Mouse (Mus musculus) gastrocnemius, postnatal 14 days (tissue): ENCODE results near the gene Gnaq. TPM values are rescaled to one million over a fixed set of nuclear protein-coding genes. Genes with fewer than 3 reads are reported as not detected.

Experiments
- DNase-seq: peaks from one replicate; pipeline ENCODE4 v3.0.0; 2021; ENCODE audit warnings: mixed read lengths
- intact Hi-C: fragments of 180-260 bp; cut with DNase I; formaldehyde crosslinking; loops from one replicate; pipeline ENCODE4 v1.15.1; 2025; ENCODE audit warnings: low total_unique reads
- microRNA-seq, 2 experiments: library from miRNA; unstranded; fragments of <30 nt; microRNA quantifications; one replicate each; pipeline ENCODE4 v1.2.0; 2021
- total RNA-seq, 2 experiments: library from RNA; stranded (reverse); gene quantifications; 2 replicates each; pipeline ENCODE4 v1.2.3; 2021

Gnaq gene
- total RNA-seq, 2 experiments from 2014 or later, result 15.8 to 20.3 TPM

DNA sequence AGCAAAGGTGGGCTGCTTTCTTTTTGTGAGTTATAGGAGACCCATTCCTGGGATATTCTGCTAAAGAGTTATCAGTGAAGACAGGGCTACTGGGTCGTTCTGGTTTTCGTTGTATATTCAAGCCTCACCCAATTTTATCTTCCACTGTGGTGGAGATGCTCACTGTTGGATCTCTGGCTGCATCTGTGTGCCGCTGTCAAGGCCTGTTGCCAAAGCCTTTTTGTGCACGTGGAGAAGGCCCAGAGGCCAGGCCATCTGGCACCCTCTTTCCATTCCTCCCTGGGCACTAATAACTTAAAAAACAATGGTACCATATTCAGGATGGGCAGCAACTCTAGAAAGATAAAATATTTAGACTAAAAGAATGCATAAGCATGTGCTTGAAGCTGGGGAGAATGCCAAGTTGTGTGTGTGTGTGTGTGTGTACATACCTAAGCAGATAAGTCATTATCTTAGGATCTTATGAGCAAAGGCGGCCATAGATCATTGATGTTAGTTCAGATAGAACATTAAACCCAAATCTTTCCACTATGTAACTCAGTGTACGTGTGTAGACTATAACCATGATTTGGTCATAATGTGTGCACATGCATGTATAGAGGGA is 257.7 kb downstream of the Gnaq start:
- intact Hi-C loops, result no loop called here
- no peak for DNase-seq

DNA sequence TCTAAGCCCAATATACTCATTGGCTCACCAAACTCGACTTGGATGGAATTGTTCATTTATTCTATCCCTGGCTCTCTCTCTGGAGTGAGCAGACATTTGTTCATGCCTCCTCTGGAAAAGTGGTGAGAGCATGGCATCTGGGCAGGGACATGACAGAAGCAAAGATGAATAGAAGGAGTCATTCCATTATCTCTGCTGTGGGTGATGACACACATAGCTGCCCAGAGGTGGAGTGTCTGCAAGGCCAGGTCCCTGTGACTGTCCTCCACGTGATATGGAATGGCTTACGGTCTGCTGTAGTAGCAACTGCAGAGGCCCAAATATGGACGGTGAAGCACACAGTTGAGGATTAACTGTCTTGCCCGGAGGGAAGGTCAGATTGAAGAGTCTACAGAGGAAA is 261.8 kb downstream of the Gnaq start:
- DNase-seq, result no peak
- intact Hi-C loops, result no loop called here

DNA sequence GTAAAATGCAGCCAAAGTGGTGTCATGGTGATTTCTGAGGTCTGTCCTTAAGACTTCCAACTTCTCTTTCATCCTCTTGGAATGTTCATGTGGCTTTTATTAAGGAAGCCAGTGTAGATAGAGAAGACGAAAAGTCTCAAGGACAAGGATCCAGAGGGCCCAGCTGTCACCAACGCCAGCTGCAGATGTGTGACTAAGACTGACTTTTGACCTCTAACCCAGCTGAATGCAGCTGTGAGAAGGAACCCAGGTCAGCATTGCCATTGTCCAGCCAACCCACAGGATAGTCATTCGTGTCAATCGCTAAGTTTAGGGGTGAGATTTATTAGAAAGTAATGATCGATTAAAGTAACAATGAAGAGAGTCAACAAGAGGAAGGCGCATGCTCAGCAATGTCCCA is 270.5 kb downstream of the Gnaq start:
- intact Hi-C loops, result no loop called here
- no peak for DNase-seq

DNA sequence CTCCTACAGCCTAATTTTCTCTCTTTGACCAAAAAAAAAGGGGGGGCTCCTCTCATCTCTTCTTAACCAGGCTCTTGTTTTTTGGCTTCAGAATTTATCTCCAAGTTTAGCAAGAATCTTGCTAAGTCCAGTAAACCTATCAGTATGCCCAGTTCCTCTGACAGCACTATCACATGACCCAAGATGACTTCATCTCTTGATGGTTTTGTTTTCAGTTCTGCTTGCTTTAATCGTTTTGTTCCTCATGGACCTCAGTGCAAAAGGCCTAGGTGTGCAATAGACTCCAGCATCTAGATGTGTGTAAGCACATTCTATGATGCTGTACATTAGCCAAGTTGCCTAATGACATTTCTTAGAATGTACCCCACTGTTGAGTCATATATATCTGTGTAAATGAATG is 275.1 kb downstream of the Gnaq start:
- no peak for DNase-seq
- intact Hi-C loops, result no loop called here

DNA sequence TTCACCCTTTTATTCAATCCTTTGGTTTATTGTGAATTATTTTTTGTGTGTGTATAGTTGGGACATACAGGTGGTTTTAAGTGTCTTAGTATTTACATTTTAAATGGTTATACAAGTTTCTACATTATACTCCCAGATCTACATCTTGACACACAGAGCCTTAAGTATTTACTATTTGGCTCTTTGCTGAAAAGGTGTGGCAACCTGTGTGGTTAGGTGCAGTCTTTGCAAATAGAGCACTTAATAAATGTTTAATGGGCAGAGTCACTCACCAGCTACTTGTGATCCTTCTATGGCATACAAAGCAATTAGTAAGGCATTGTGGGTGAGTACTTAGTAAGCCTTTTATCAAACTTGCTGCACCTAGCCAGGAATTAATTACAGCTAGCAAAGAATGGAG is 278.7 kb downstream of the Gnaq start:
- intact Hi-C loops, result no loop called here
- DNase-seq, result no peak

DNA sequence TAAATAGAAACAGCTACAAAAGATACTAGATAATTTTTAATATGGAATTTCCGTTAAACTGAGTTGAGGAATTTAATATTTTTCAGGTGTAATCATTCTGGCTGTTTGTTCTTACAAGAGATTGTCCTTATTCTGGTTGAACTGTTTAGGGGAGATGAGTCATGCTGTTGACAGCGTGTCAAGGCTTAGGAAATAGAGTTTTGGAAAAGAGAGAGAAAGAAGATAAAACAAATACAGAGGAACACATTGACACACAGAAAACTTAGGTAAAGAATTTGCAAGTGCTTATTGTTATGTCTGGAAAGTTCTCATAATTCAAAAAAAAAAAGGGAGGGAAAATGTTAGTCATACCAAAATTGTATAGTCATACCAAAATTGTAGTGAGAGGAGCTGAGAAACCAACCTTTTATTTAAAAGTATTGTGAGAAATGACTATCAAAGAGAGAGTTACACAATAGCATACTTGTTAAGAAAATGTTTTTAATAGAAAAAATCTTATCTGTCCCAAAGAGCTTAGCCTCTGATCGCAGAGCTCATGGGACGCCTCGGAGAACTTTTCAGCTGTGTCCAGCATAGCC is 285.5 kb downstream of the Gnaq start:
- intact Hi-C loops, result no loop called here
- DNase-seq, result no peak

DNA sequence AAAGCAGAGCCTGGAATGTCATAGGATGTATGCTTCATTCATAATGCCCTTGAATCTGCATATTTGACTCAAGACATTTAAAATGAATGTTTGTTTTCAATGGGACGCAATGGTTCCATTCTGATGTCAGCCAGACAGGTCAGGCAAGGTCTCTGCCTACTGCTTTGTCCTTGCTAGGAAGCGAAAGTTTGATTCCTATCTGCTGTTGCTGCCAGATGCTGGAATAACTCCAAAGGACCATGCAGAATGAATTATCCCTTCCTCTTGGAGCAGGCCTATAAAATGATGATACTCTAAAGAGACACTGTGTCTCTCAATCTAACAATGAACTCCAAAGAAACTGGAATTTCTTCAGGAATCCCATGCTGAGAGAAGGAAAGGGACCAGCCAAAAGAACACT is 293.0 kb downstream of the Gnaq start:
- no peak for DNase-seq
- intact Hi-C loops, result no loop called here

DNA sequence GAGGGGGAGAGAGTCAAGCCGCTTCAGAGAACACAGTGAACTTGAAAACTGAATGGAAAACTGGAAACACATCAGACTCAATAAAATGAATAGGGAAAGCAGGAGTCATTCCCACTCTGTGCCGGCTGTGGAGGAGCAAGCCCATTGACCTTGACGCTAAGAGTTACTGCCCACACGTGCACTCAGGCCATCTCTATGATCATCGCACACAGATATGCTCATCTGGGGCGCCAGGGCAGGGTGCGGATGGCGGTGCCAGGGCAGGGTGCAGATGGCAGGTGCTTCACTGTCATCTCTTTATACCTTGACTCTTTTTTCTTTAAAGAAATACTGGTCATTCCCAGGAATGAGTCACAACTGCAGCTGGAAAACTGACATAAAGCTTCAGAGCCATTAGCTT is 298.7 kb downstream of the Gnaq start:
- intact Hi-C loops, result no loop called here
- no peak for DNase-seq

DNA sequence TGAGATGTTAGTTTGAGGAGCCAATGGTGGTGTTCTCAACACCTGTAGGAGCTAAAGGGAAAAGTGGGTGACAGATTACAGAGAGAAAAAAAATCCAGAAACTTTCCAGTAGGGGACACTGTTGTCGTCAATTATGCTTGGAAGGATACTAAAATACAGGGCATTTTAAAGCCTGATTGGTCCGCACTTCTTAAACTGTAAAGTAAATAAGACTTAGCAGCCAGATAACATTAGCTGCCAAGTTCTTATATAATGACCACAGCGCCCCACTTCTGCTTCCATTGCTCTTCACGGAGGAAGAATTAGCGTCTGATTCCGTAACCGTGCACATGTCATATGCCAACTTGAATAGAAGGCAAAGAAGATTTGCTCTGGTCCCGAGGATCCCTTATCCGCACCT is 302.2 kb downstream of the Gnaq start:
- intact Hi-C loops, result loop anchor here (5.0 kb wide), 1 partner anchor 162 kb away; no protein-coding TSS in a partner anchor
- DNase-seq, result no peak

DNA sequence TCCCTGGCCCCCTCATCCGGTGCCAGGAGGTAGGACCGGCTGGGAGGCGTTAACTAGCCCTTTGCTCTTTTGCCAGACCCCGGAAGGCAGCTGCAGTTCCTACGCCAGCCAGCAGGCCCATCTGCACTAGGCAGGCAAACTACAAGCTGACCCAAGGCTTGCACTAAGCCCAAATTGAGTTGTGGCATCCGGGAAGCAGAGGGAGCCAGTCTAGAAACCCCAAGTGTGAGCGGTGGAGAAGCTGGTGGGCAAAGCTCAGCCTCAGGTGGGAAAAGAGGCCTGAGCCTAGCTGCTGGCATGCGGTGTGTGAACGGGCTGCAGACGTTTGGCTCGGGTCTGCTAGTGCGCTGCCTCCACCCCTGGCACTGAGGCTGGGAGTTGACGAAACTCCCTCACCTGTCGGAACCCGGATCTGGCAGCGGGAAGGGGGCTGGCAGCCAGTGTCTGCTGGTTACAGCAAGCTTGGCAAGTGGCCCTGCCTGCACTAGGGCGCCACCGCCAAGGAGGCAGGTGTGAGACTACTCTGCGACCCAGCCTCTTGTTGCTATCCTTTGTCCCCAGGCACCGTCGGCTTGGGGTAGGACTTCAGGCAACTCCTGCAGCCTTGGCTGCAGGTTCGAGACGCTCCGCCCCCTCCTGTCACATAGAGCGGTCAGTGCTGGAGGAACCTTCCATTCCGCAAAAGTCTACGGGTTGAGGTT is 303.1 kb downstream of the Gnaq start, which contains the start of gene Gna14:
TSS of gene Gna14 (plus strand) at position 232 of the 701 bp plus-strand sequence.
- intact Hi-C loops, result loop anchor here (5.0 kb wide), 1 partner anchor 162 kb away; no protein-coding TSS in a partner anchor
- DNase-seq, result peak; percentile 62

DNA sequence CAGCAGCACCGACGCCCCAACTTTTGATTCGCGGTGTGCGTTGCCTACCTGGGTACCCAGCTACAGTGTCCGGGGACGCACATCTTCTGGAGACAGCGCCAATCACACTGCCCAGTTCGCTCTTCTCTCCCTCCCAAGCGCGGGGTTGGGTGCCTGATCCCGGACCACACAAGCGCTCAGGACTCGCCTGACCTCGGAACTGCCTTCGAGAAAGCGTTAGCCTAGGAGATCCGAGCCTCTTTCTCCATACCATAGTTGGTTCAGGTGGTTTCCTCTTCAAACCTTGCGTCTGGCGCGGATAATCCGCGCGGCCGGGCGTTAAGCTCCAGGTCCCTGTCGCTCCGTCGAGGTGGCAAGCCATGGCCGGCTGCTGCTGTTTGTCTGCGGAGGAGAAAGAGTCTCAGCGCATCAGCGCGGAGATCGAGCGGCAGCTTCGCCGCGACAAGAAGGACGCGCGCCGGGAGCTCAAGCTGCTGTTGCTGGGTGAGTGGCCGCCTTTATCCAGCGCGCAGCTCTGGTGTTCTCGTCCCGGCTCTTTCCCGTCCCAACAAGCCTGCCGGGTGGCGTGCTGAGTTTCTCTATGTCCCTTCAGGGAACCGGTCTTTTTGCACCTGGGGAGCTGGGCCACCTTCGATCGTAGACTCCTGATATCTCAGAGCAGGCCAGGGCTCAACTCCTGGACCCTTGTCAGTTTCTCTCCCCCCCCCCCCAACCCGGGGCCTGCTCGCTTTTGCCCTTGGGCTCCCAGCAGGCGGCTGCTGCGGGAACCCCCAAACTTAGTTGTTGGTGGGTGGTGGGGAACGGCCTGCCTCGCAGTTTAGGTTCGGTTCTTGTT is 303.9 kb downstream of the Gnaq start:
- peak; percentile 23 for DNase-seq
- intact Hi-C loops, result loop anchor here (5.0 kb wide), 1 partner anchor 161 kb away; no protein-coding TSS in a partner anchor

Small RNAs within 50 kb of the gene (microRNA-seq; reads per million reads assigned to microRNA genes)
- 0 reads per million in 2 experiments for gene Mir496b

Other genes starting within 250 kb of the Gnaq start
- 10 to 100 TPM in 1 of 2 experiments, 1 to 10 TPM in 1; 7.3 to 12.1 TPM for gene Psat1, start 185.5 kb upstream of the Gnaq start, total RNA-seq
- gene Cep78, start 147.8 kb upstream of the Gnaq start, total RNA-seq, result 1 to 10 TPM; 2.4 to 2.7 TPM